In genomic region chr6:24025721-24026120, GRCm38 (mm10) we compare ENCODE assay signal across 22 mouse cellular contexts. TPM values are rescaled to one million over a fixed set of nuclear protein-coding genes. Genes with fewer than 3 reads are reported as not detected.
DNase-seq lines count a peak whose midpoint lies in the region; ATAC-seq and TF ChIP-seq lines count a peak whose summit lies in the region.
"Had no signal": no experiment of that assay in that cellular context is flagged by ENCODE, and none has a peak within 500 bp of the region (broad histone marks: within the 10 kb centered on the region; RNA-seq: fewer than 3 reads in every experiment).

No protein-coding gene starts in this region.

- POLR2A ChIA-PET in Patski (lab: Charles Lee): interaction anchor here (0.6 kb wide), 1 partner anchor 26 kb away, joined by 4 read pairs; no protein-coding TSS in a partner anchor

- ATAC-seq in kidney, embryonic 15.5 days (replicated peaks; ENCODE audit: low FRiP score): peak; percentile 90
- ATAC-seq in Patski: peak; percentile 31
- ATAC-seq in forebrain, postnatal 0 days: peak; percentile 66; the same call in 1 of the 2 replicates
- ATAC-seq: intestine, embryonic 15.5 days had no signal

- H3K36me3 ChIP-seq in kidney, embryonic 15.5 days: no peaks in the 10 kb centered on the region
- H3K36me3 ChIP-seq in forebrain, postnatal 0 days (ENCODE audit: insufficient read depth): no peaks in the 10 kb centered on the region
- H3K36me3 ChIP-seq: intestine, embryonic 15.5 days; limb, embryonic 12.5 days had no signal

- no peaks in the 10 kb centered on the region for H3K27me3 ChIP-seq in kidney, embryonic 15.5 days
- H3K27me3 ChIP-seq in Patski: no peaks in the 10 kb centered on the region
- no peaks in the 10 kb centered on the region for H3K27me3 ChIP-seq in forebrain, postnatal 0 days (ENCODE audit: insufficient read depth, low read length)
- H3K27me3 ChIP-seq: CH12.LX; intestine, embryonic 15.5 days; limb, embryonic 12.5 days had no signal

- DNase-seq in cerebellum, postnatal 14 days: peak; percentile 11 to 16
- no peak for DNase-seq in cerebellum, adult 11-12 months
- no peak for DNase-seq in kidney, adult 9 months
- peak; percentile 4 for DNase-seq in Patski (ENCODE audit: low read depth, low spot score)
- DNase-seq in forebrain, postnatal 0 days: peak; percentile 11
- DNase-seq in frontal cortex, postnatal 36 days (ENCODE audit: low spot score in 2 of 2): no peak
- no peak for DNase-seq in layer of hippocampus, adult 9-10 months (ENCODE audit: low spot score)
- DNase-seq: adrenal gland, postnatal 14 days; cerebellum, postnatal 25 days; heart, postnatal 10 days; lung, postnatal 4 days; thymus, postnatal 36 days had no signal

- no peak overlapping the region for H3K4me2 ChIP-seq in kidney, embryonic 15.5 days
- H3K4me2 ChIP-seq in forebrain, postnatal 0 days (ENCODE audit: low read depth): no peak overlapping the region
- H3K4me2 ChIP-seq: intestine, embryonic 15.5 days; limb, embryonic 12.5 days had no signal

- CTCF ChIA-PET in Patski (lab: Charles Lee): no interaction called here

- no peak overlapping the region for H3K4me3 ChIP-seq in kidney, embryonic 15.5 days (replicated peaks)
- no peak overlapping the region for H3K4me3 ChIP-seq in forebrain, postnatal 0 days (ENCODE audit: low read depth, low read length)
- H3K4me3 ChIP-seq: intestine, embryonic 15.5 days; limb, embryonic 12.5 days had no signal

- no peak for TF ChIP-seq CTCF in Patski (IDR thresholded peaks at IDR 0.05)
- no peak for TF ChIP-seq CTCF in forebrain, postnatal 0 days (IDR thresholded peaks at IDR 0.05; ENCODE audit: low read depth)

- in situ Hi-C loops in Patski (cut with MboI; ENCODE audit: low pct_unique_long_range_greater_than_20kb): no loop called here

- H3K9me3 ChIP-seq in kidney, embryonic 15.5 days (replicated peaks): no peaks in the 10 kb centered on the region
- no peaks in the 10 kb centered on the region for H3K9me3 ChIP-seq in forebrain, postnatal 0 days (ENCODE audit: low read length)
- H3K9me3 ChIP-seq: intestine, embryonic 15.5 days; limb, embryonic 12.5 days had no signal

- no peak overlapping the region for H3K9ac ChIP-seq in kidney, embryonic 15.5 days
- no peak overlapping the region for H3K9ac ChIP-seq in forebrain, postnatal 0 days
- H3K9ac ChIP-seq: intestine, embryonic 15.5 days; limb, embryonic 12.5 days had no signal

- H3K27ac ChIP-seq in kidney, embryonic 15.5 days: no peak overlapping the region
- H3K27ac ChIP-seq in forebrain, postnatal 0 days (ENCODE audit: low read depth, low read length): no peak overlapping the region
- H3K27ac ChIP-seq: intestine, embryonic 15.5 days; limb, embryonic 12.5 days had no signal

- H3K4me1 ChIP-seq in kidney, embryonic 15.5 days: no peaks in the 10 kb centered on the region
- H3K4me1 ChIP-seq in forebrain, postnatal 0 days (ENCODE audit: insufficient read depth): no peaks in the 10 kb centered on the region
- H3K4me1 ChIP-seq: intestine, embryonic 15.5 days; limb, embryonic 12.5 days had no signal

RNA-seq across cellular contexts. Expression of gene Tas2r118, which starts 55.9 kb away (rescaled TPM):
- not detected in 2 replicates for polyA plus RNA-seq in kidney, embryonic 15.5 days (2015; fragmentation: Nextera tagmentation; extraction: Ambion mirVana)
- polyA plus RNA-seq in Patski (2021): not detected
- not detected in 2 replicates for total RNA-seq in forebrain, postnatal 0 days (2014; rRNA removed)
- polyA plus RNA-seq in forebrain, postnatal 0 days (2015; fragmentation: Nextera tagmentation; extraction: Ambion mirVana): not detected in 2 replicates
- total RNA-seq: adrenal gland, postnatal 14 days; CH12.LX; gastrocnemius, adult 8-10 months; heart, adult 8-10 months; heart, postnatal 10 days had no signal
- polyA plus RNA-seq: intestine, embryonic 15.5 days; large intestine, adult 2 months; limb, embryonic 12.5 days; liver, embryonic 16.5 days; neural tube, embryonic 14.5 days; spleen, adult 2 months had no signal

Comparison
In these comparisons a context has a peak if more than half of its experiments do, and no peak if none do; other contexts are left out.
1. DNase-seq: peak in cerebellum, postnatal 14 days (2 of 2), Patski (single experiment) and forebrain, postnatal 0 days (single experiment); none in cerebellum, adult 11-12 months (single experiment), kidney, adult 9 months (single experiment), frontal cortex, postnatal 36 days (0 of 2) and layer of hippocampus, adult 9-10 months (single experiment).
2. ATAC-seq: peak in every context shown above with its lines; median percentile 90 in kidney, embryonic 15.5 days; 66 in forebrain, postnatal 0 days; 31 in Patski.